10 mouse cellular contexts compared by ENCODE assay signal in genomic region chr15:89141443-89141842, GRCm38 (mm10). TPM values are rescaled to one million over a fixed set of nuclear protein-coding genes. Genes with fewer than 3 reads are reported as not detected.
A peak's percentile ranks its signal among the peaks of the same experiment; 100 is the strongest.
DNase-seq lines count a peak whose midpoint lies in the region; ATAC-seq and TF ChIP-seq lines count a peak whose summit lies in the region.
"Had no signal": no experiment of that assay in that cellular context is flagged by ENCODE, and none has a peak within 500 bp of the region (broad histone marks: within the 10 kb centered on the region; RNA-seq: fewer than 3 reads in every experiment).

No protein-coding gene starts in this region.

- H3K4me2 ChIP-seq in hindbrain, embryonic 13.5 days = peak overlapping the region; percentile 97; the same call in 1 of the 2 replicates
- H3K4me2 ChIP-seq in hindbrain, embryonic 14.5 days (replicated peaks) = no peak overlapping the region
- 0 out of 2 replicates have a peak overlapping the region, but pooled peaks have one; percentile 91 for H3K4me2 ChIP-seq in forebrain, postnatal 0 days (ENCODE audit: low read depth)

- TF ChIP-seq EP300 in ES-Bruce4 (IDR thresholded peaks at IDR 0.05; ENCODE audit: insufficient read depth, low read depth, low read length) = no peak

- no peaks in the 10 kb centered on the region for H3K9me3 ChIP-seq in hindbrain, embryonic 13.5 days
- no peaks in the 10 kb centered on the region for H3K9me3 ChIP-seq in hindbrain, embryonic 14.5 days (ENCODE audit: control insufficient read depth, low read length)
- no peaks in the 10 kb centered on the region for H3K9me3 ChIP-seq in ES-Bruce4 (replicated peaks; ENCODE audit: control insufficient read depth, insufficient read depth, low read length, poor library complexity, severe bottlenecking)
- H3K9me3 ChIP-seq in forebrain, postnatal 0 days (ENCODE audit: low read length) = no peaks in the 10 kb centered on the region
- H3K9me3 ChIP-seq: hindbrain, embryonic 15.5 days; liver, embryonic 15.5 days had no signal

- 0 out of 2 replicates have a peak, but pooled peaks have one; percentile 7 for ATAC-seq in hindbrain, embryonic 13.5 days (ENCODE audit: low FRiP score)
- ATAC-seq in hindbrain, embryonic 14.5 days (ENCODE audit: low FRiP score) = no peak
- no peak for ATAC-seq in forebrain, postnatal 0 days

- TF ChIP-seq CTCF in ES-Bruce4 (IDR thresholded peaks at IDR 0.05; ENCODE audit: low read depth, low read length) = no peak
- TF ChIP-seq CTCF in forebrain, postnatal 0 days (IDR thresholded peaks at IDR 0.05; ENCODE audit: low read depth) = no peak

- DNase-seq in embryo, embryonic 10.5 days (ENCODE audit: low spot score) = peak; percentile 21
- DNase-seq in embryo, embryonic 9.5 days (ENCODE audit: extremely low spot score) = no peak
- no peak for DNase-seq in hindbrain, embryonic 14.5 days (ENCODE audit: low spot score)
- DNase-seq in forebrain, postnatal 0 days = no peak
- no peak for DNase-seq in thymus, postnatal 4 days
- DNase-seq in left cerebral cortex, adult 9 months (ENCODE audit: low spot score in 2 of 2) = no peak

- peaks cover 31% of the 10 kb centered on the region for H3K4me1 ChIP-seq in hindbrain, embryonic 13.5 days (replicated peaks)
- peaks cover 21% of the 10 kb centered on the region for H3K4me1 ChIP-seq in hindbrain, embryonic 14.5 days (replicated peaks; ENCODE audit: control insufficient read depth, insufficient read depth, low read length)
- H3K4me1 ChIP-seq in ES-Bruce4 (ENCODE audit: control insufficient read depth, insufficient read depth, low read length) = no peaks in the 10 kb centered on the region
- peaks cover 10% of the 10 kb centered on the region; the same call in 1 of the 2 replicates for H3K4me1 ChIP-seq in forebrain, postnatal 0 days (ENCODE audit: insufficient read depth)

- H3K27ac ChIP-seq in hindbrain, embryonic 13.5 days = no peak overlapping the region
- H3K27ac ChIP-seq in hindbrain, embryonic 14.5 days = no peak overlapping the region
- peak overlapping the region; percentile 17; the same call in 1 of the 2 replicates for H3K27ac ChIP-seq in ES-Bruce4 (ENCODE audit: insufficient read depth, low read length)
- H3K27ac ChIP-seq in forebrain, postnatal 0 days (ENCODE audit: low read depth, low read length) = no peak overlapping the region
- H3K27ac ChIP-seq: hindbrain, embryonic 15.5 days; liver, embryonic 15.5 days had no signal

- TF ChIP-seq POLR2A in ES-Bruce4 (IDR thresholded peaks at IDR 0.05; ENCODE audit: insufficient read depth, low read length) = no peak

- H3K4me3 ChIP-seq in hindbrain, embryonic 13.5 days = no peak overlapping the region
- H3K4me3 ChIP-seq in hindbrain, embryonic 14.5 days (replicated peaks; ENCODE audit: low read length) = no peak overlapping the region
- H3K4me3 ChIP-seq in ES-Bruce4 (ENCODE audit: low read depth, low read length) = no peak overlapping the region
- H3K4me3 ChIP-seq in forebrain, postnatal 0 days (ENCODE audit: low read depth, low read length) = no peak overlapping the region
- H3K4me3 ChIP-seq: liver, embryonic 15.5 days had no signal

- peaks cover 35% of the 10 kb centered on the region for H3K36me3 ChIP-seq in hindbrain, embryonic 13.5 days
- peaks cover 36% of the 10 kb centered on the region for H3K36me3 ChIP-seq in hindbrain, embryonic 14.5 days (replicated peaks; ENCODE audit: control insufficient read depth, insufficient read depth)
- no peaks in the 10 kb centered on the region for H3K36me3 ChIP-seq in ES-Bruce4 (ENCODE audit: control insufficient read depth, insufficient read depth, low read length, poor library complexity, severe bottlenecking)
- peaks cover 14% of the 10 kb centered on the region for H3K36me3 ChIP-seq in forebrain, postnatal 0 days (ENCODE audit: insufficient read depth)
- H3K36me3 ChIP-seq: hindbrain, embryonic 15.5 days; liver, embryonic 15.5 days had no signal

- H3K9ac ChIP-seq in hindbrain, embryonic 13.5 days = no peak overlapping the region
- H3K9ac ChIP-seq in hindbrain, embryonic 14.5 days = no peak overlapping the region
- no peak overlapping the region for H3K9ac ChIP-seq in ES-Bruce4 (ENCODE audit: low read depth, poor library complexity, severe bottlenecking)
- no peak overlapping the region for H3K9ac ChIP-seq in forebrain, postnatal 0 days
- H3K9ac ChIP-seq: liver, embryonic 15.5 days had no signal

- WGBS in hindbrain, embryonic 13.5 days = 30% methylated on average over 5 of the region's 5 CpGs
- WGBS in hindbrain, embryonic 14.5 days = 23% methylated on average over 5 of the region's 5 CpGs
- 30% methylated on average over 5 of the region's 5 CpGs for WGBS in forebrain, postnatal 0 days

- peaks cover 25% of the 10 kb centered on the region for H3K27me3 ChIP-seq in hindbrain, embryonic 13.5 days
- 0 out of 2 replicates have a peak, but pooled peaks cover 14% of the 10 kb centered on the region for H3K27me3 ChIP-seq in hindbrain, embryonic 14.5 days (ENCODE audit: control insufficient read depth, insufficient read depth, low read length)
- no peaks in the 10 kb centered on the region for H3K27me3 ChIP-seq in ES-Bruce4 (ENCODE audit: control insufficient read depth, insufficient read depth, low read length, poor library complexity, severe bottlenecking)
- H3K27me3 ChIP-seq in forebrain, postnatal 0 days (ENCODE audit: insufficient read depth, low read length) = peaks cover 5% of the 10 kb centered on the region; the same call in 1 of the 2 replicates

RNA-seq across cellular contexts. Expression of gene Mapk12, which starts 0.9 kb away (rescaled TPM):
- polyA plus RNA-seq in hindbrain, embryonic 13.5 days (2015; fragmentation: Nextera tagmentation; extraction: Ambion mirVana) = 5.9 and 7.1 TPM in 2 replicates
- polyA plus RNA-seq in hindbrain, embryonic 14.5 days (2014; fragmentation: Nextera tagmentation; extraction: Ambion mirVana) = 3.3 and 4.0 TPM in 2 replicates
- polyA plus RNA-seq in ES-Bruce4 (2011; ENCODE audit: insufficient read depth, insufficient read length, low read depth, missing spikeins) = 33.2 and 38.2 TPM in 2 replicates
- total RNA-seq in forebrain, postnatal 0 days (2014; rRNA removed) = 1.8 and 3.4 TPM in 2 replicates
- polyA plus RNA-seq in forebrain, postnatal 0 days (2015; fragmentation: Nextera tagmentation; extraction: Ambion mirVana) = 2.0 and 2.8 TPM in 2 replicates

RNA-seq across cellular contexts. Expression of gene Mapk11, which starts 8.0 kb away (rescaled TPM):
- polyA plus RNA-seq in hindbrain, embryonic 13.5 days (2015; fragmentation: Nextera tagmentation; extraction: Ambion mirVana) = 36.1 and 36.5 TPM in 2 replicates
- 20.4 and 22.4 TPM in 2 replicates for polyA plus RNA-seq in hindbrain, embryonic 14.5 days (2014; fragmentation: Nextera tagmentation; extraction: Ambion mirVana)
- 9.1 and 9.3 TPM in 2 replicates for polyA plus RNA-seq in ES-Bruce4 (2011; ENCODE audit: insufficient read depth, insufficient read length, low read depth, missing spikeins)
- total RNA-seq in forebrain, postnatal 0 days (2014; rRNA removed) = 35.2 and 35.8 TPM in 2 replicates
- polyA plus RNA-seq in forebrain, postnatal 0 days (2015; fragmentation: Nextera tagmentation; extraction: Ambion mirVana) = 16.2 and 21.3 TPM in 2 replicates

RNA-seq across cellular contexts. Expression of gene Hdac10, which starts 12.9 kb away (rescaled TPM):
- polyA plus RNA-seq in hindbrain, embryonic 13.5 days (2015; fragmentation: Nextera tagmentation; extraction: Ambion mirVana) = 24.3 and 24.5 TPM in 2 replicates
- 17.0 and 19.1 TPM in 2 replicates for polyA plus RNA-seq in hindbrain, embryonic 14.5 days (2014; fragmentation: Nextera tagmentation; extraction: Ambion mirVana)
- 4.6 and 4.8 TPM in 2 replicates for polyA plus RNA-seq in ES-Bruce4 (2011; ENCODE audit: insufficient read depth, insufficient read length, low read depth, missing spikeins)
- 33.1 and 44.3 TPM in 2 replicates for total RNA-seq in forebrain, postnatal 0 days (2014; rRNA removed)
- polyA plus RNA-seq in forebrain, postnatal 0 days (2015; fragmentation: Nextera tagmentation; extraction: Ambion mirVana) = 27.9 and 30.1 TPM in 2 replicates

RNA-seq across cellular contexts. Expression of gene Tubgcp6, which starts 18.5 kb away (rescaled TPM):
- polyA plus RNA-seq in hindbrain, embryonic 13.5 days (2015; fragmentation: Nextera tagmentation; extraction: Ambion mirVana) = 17.5 and 18.9 TPM in 2 replicates
- polyA plus RNA-seq in hindbrain, embryonic 14.5 days (2014; fragmentation: Nextera tagmentation; extraction: Ambion mirVana) = 17.2 and 19.1 TPM in 2 replicates
- 21.1 and 26.9 TPM in 2 replicates for polyA plus RNA-seq in ES-Bruce4 (2011; ENCODE audit: insufficient read depth, insufficient read length, low read depth, missing spikeins)
- 24.6 and 42.4 TPM in 2 replicates for total RNA-seq in forebrain, postnatal 0 days (2014; rRNA removed)
- 7.4 and 8.8 TPM in 2 replicates for polyA plus RNA-seq in forebrain, postnatal 0 days (2015; fragmentation: Nextera tagmentation; extraction: Ambion mirVana)

RNA-seq across cellular contexts. Expression of gene Plxnb2, which starts 39.1 kb away (rescaled TPM):
- 99.2 and 104 TPM in 2 replicates for polyA plus RNA-seq in hindbrain, embryonic 13.5 days (2015; fragmentation: Nextera tagmentation; extraction: Ambion mirVana)
- 99.2 and 101 TPM in 2 replicates for polyA plus RNA-seq in hindbrain, embryonic 14.5 days (2014; fragmentation: Nextera tagmentation; extraction: Ambion mirVana)
- polyA plus RNA-seq in ES-Bruce4 (2011; ENCODE audit: insufficient read depth, insufficient read length, low read depth, missing spikeins) = 86.1 and 96.7 TPM in 2 replicates
- 126 and 138 TPM in 2 replicates for total RNA-seq in forebrain, postnatal 0 days (2014; rRNA removed)
- 45.2 and 52.8 TPM in 2 replicates for polyA plus RNA-seq in forebrain, postnatal 0 days (2015; fragmentation: Nextera tagmentation; extraction: Ambion mirVana)
